Mouse (Mus musculus) 3T3-L1 (cell line): Measurements from ENCODE around the gene Myl6b.

Experiments
- DNase-seq: peaks from one replicate; pipeline ENCODE4 v3.0.0-alpha.2; 2015; ENCODE audit warnings: low read depth, low spot score

Myl6b gene

DNA sequence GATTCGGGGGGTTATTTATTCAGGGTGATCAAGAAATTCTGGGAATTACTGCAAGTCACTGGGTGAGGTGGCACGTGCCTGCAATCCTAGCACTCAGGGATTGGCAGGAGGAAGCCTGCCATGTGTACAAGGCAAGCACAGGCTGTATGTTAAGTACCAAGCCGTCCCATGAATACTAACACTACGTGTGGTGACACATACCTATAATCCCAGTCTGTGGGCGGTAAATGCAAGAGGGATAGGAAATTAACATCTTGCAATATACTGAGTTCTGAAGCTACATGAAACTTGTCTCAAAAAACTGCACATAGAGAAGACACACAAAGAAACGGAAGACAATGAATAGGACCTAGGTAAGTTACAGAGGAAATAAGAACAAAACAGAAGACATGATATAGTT is 47.5 kb downstream of the Myl6b start:
- DNase-seq, result no peak

DNA sequence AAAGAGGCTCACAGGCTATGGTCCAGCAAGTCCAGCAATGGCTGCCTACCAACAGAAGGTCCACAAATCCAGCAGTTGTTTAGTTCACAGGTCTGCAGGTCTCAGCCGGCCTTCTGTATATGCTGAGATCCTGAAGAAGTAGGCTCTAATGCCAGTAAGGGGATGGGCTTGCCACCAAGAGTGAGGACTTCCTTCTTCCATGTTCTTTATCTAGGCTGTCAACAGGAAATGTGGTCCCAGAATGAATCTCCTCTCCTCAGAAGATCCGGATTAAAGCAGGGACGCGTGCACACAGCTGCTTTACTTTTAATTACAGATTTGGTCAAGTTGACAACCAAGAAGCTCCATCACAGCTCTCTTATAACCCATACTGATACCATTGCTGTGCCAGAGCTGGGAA is 53.1 kb downstream of the Myl6b start:
- DNase-seq, result no peak

DNA sequence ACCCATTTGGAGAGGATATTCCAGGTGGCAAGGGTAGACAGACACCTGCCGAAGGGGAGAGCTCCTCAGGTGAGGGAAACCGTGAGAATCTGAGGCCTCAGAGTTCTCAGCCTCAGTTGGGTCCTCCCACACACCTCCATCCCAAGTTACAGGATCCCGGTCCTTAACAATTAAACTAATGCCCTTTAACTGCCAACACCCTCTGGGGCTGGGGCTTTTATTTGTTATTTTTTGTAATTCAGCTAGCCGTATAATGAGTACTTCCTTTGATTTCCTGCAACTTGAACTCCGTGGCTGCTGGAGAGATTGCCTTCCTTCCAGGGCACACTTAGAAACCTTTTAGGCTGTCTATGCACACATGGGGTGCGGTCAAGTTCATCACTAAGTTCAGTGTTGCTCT is 54.1 kb downstream of the Myl6b start:
- no peak for DNase-seq
